Comparison of ENCODE assay signal across 14 mouse cellular contexts in the genomic region with DNA sequence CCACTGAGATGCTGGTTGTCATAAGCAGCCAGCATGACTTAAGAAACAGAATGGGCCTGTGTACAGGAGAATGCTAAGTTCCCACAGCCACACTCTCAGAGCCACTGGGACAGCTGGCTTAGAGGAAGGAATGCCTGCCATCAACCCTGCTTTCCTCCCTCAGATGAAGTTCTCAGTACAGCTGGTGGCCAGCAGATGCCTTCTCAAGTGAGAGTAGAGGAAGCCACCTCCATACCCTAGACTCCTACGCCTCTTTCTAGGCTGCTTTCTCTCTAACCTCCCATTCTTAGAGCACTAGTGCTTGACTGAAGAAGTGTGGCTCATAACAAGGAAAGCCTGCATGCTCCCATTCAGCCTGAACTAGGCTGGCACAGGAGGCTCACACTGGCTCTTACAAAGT. TPM values are rescaled to one million over a fixed set of nuclear protein-coding genes. Genes with fewer than 3 reads are reported as not detected.
DNase-seq lines count a peak whose midpoint lies in the region.
"Had no signal": no experiment of that assay in that cellular context is flagged by ENCODE, and none has a peak within 500 bp of the region (broad histone marks: within the 10 kb centered on the region; RNA-seq: fewer than 3 reads in every experiment).

No protein-coding gene starts in this region.

- DNase-seq in right cerebral cortex, adult 18-20 months: peak; percentile 88
- no peak for DNase-seq in right cerebral cortex, postnatal 14 days
- peak; percentile 63 to 65 for DNase-seq in layer of hippocampus, adult 8-10 months (ENCODE audit: low spot score in 2 of 2)
- peak; percentile 59 to 82 for DNase-seq in left cerebral cortex, adult 9 months (ENCODE audit: low spot score in 2 of 2)
- DNase-seq in right cerebral cortex, postnatal 36 days (ENCODE audit: low spot score in 2 of 2): peak; percentile 56 to 80
- no peak for DNase-seq in testis, postnatal 10 days (ENCODE audit: low spot score)
- DNase-seq in gastrocnemius, adult 18-20 months (ENCODE audit: low spot score): no peak
- DNase-seq in cerebellum, adult 9-11 months: no peak
- DNase-seq: cerebellum, adult 9-10 months; gastrocnemius, adult 2 months; heart, postnatal 10 days; midbrain, embryonic 14.5 days; spleen, adult 18-20 months; thymus, adult 2 months had no signal

RNA-seq across cellular contexts. Expression of a gene that starts 8.8 kb away (rescaled TPM):
- total RNA-seq in layer of hippocampus, adult 8-10 months (2022): 100 to 1,000 TPM; 151 to 178 (median 164) TPM
- 10 to 100 TPM; 17.9 to 21.6 TPM for total RNA-seq in gastrocnemius, adult 18-20 months (2021)

Comparison
In these comparisons a context has a peak if more than half of its experiments do, and no peak if none do; other contexts are left out.
1. DNase-seq: peak in right cerebral cortex, adult 18-20 months (single experiment), layer of hippocampus, adult 8-10 months (2 of 2), left cerebral cortex, adult 9 months (2 of 2) and right cerebral cortex, postnatal 36 days (2 of 2); none in right cerebral cortex, postnatal 14 days (single experiment), testis, postnatal 10 days (single experiment), gastrocnemius, adult 18-20 months (single experiment) and cerebellum, adult 9-11 months (single experiment).
2. RNA of a gene that starts 8.8 kb away (total RNA-seq): 151 to 178 TPM in layer of hippocampus, adult 8-10 months; 17.9 to 21.6 TPM in gastrocnemius, adult 18-20 months; every median in the first group is over 4 times any median in the second.